Mouse (Mus musculus) lung, adult 18-20 months (tissue): ENCODE measurements around the gene 4930402F06Rik.
A peak's percentile ranks its signal among the peaks of the same experiment; 100 is the strongest.

Experiments used
- DNase-seq, 2 experiments: peaks; one replicate each; pipeline ENCODE4 v3.0.0; 2022; ENCODE audit warnings: mixed read lengths in 2 of 2

4930402F06Rik gene

GRCm38 (mm10) chr2:35397096-35397495 is at the start of gene 4930402F06Rik:
Gene 4930402F06Rik, minus strand, starts transcription at chr2:35397175.
- no peak for DNase-seq

- no peak for DNase-seq
Observed at GRCm38 (mm10) chr2:35446300-35446699, 49.3 kb upstream of the 4930402F06Rik start.

GRCm38 (mm10) chr2:35445610-35446009 is 48.6 kb upstream of the 4930402F06Rik start:
- DNase-seq = peak in 1 of 2 experiments; percentile 49

- no peak for DNase-seq
Observed at GRCm38 (mm10) chr2:35444764-35445262, 47.8 kb upstream of the 4930402F06Rik start.

- DNase-seq = no peak
Observed at GRCm38 (mm10) chr2:35443981-35444763, 47.2 kb upstream of the 4930402F06Rik start.

- DNase-seq = no peak
Observed at GRCm38 (mm10) chr2:35443325-35443724, 46.4 kb upstream of the 4930402F06Rik start.

- no peak for DNase-seq
Observed at GRCm38 (mm10) chr2:35442079-35442478, 45.1 kb upstream of the 4930402F06Rik start.

GRCm38 (mm10) chr2:35441419-35441818 is 44.4 kb upstream of the 4930402F06Rik start:
- DNase-seq = no peak

GRCm38 (mm10) chr2:35440480-35440879 is 43.5 kb upstream of the 4930402F06Rik start:
- DNase-seq = no peak

GRCm38 (mm10) chr2:35437796-35438195 is 40.8 kb upstream of the 4930402F06Rik start:
- DNase-seq = peak in 1 of 2 experiments; percentile 45

- DNase-seq = no peak
Observed at GRCm38 (mm10) chr2:35434576-35435123, 37.7 kb upstream of the 4930402F06Rik start.

GRCm38 (mm10) chr2:35433428-35433827 is 36.5 kb upstream of the 4930402F06Rik start:
- DNase-seq = peak; percentile 46

GRCm38 (mm10) chr2:35432472-35432871 is 35.5 kb upstream of the 4930402F06Rik start:
- DNase-seq = peak; percentile 71 to 77

- peak in 1 of 2 experiments; percentile 62 for DNase-seq
Observed at GRCm38 (mm10) chr2:35432011-35432410, 35.0 kb upstream of the 4930402F06Rik start.

- no peak for DNase-seq
Observed at GRCm38 (mm10) chr2:35430806-35431205, 33.8 kb upstream of the 4930402F06Rik start.

- no peak for DNase-seq
Observed at GRCm38 (mm10) chr2:35428615-35429300, 31.8 kb upstream of the 4930402F06Rik start.

GRCm38 (mm10) chr2:35427559-35427958 is 30.6 kb upstream of the 4930402F06Rik start:
- no peak for DNase-seq

GRCm38 (mm10) chr2:35423711-35424339 is 26.9 kb upstream of the 4930402F06Rik start:
- DNase-seq = no peak

- DNase-seq = no peak
Observed at GRCm38 (mm10) chr2:35422384-35422783, 25.4 kb upstream of the 4930402F06Rik start.

- no peak for DNase-seq
Observed at GRCm38 (mm10) chr2:35420681-35421080, 23.7 kb upstream of the 4930402F06Rik start.

GRCm38 (mm10) chr2:35419671-35420070 is 22.7 kb upstream of the 4930402F06Rik start:
- DNase-seq = no peak

GRCm38 (mm10) chr2:35419243-35419642 is 22.3 kb upstream of the 4930402F06Rik start:
- no peak for DNase-seq

- DNase-seq = no peak
Observed at GRCm38 (mm10) chr2:35417231-35417630, 20.3 kb upstream of the 4930402F06Rik start.
